Mouse (Mus musculus) granulocyte monocyte progenitor cell, adult 5-6 weeks (primary cell): ENCODE data around the gene Uvrag. TPM values are rescaled to one million over a fixed set of nuclear protein-coding genes. Genes with fewer than 3 reads are reported as not detected.
"Not testable (repeated sequence)": the region's sequence is repeated elsewhere in the genome, so short reads cannot be mapped to it uniquely, and the experiment has no call there.

Experiments used
- ATAC-seq: replicated peaks from 2 replicates; pipeline ENCODE4 v1.8.0; 2016; ENCODE audit warnings: mild to moderate bottlenecking, moderate TSS enrichment, inconsistent platforms; ENCODE audit not compliant: poor library complexity, severe bottlenecking
- total RNA-seq, 2 experiments: library from RNA; stranded (forward) in 1 of 2; stranded (reverse) in 1 of 2; fragments of 200-712, 200-1000 nt in 1 of 2; fragments of >200 nt in 1 of 2; fragmentation: Nextera tagmentation in 1 of 2; gene quantifications; 2 replicates each; pipeline ENCODE4 v1.2.3; 2014 to 2017

Uvrag gene
- total RNA-seq, 2 experiments from 2014 or later: 31.0 to 38.7 TPM

DNA sequence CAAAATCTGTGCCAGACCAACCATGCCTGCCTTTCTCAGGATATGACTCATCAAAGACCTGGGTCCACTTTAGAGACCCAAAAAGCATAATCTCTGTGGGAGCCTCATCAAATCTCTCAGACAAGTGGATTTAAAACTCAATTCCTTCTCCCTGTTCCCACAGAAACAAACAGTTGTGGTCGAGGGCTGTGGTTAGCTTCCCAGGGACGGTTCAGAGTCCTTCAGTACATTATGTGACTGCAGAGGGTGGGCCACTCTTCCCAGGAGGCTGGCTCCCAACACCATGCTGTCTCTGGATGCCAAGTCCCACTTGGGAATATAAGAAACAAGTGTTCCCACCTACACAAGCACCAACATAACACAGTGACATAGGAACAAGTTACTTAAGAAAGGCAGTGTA is 75.0 kb downstream of the Uvrag start:
- ATAC-seq: no peak

DNA sequence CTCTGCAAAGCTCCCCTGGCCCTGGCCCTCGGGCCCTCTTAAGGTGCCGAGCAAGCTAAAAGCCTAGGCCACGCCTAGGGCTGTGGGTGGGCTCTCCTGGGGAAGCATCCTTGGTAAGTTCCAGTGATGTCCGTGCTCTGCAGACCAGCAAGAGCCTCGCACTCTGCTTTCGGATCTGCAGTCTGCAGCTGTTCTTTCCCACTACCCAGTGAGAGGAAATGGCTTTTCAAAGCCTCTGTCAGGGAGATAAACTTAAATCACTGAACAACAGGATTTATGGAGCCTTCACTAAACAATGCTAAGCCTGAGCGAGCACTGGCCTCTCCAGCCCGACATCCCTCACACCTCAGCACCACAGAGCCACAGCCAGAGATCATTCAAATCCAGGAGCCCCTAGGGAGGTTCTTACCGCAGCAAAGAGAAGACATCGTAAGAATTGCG is 75.5 kb downstream of the Uvrag start:
- ATAC-seq: no peak

DNA sequence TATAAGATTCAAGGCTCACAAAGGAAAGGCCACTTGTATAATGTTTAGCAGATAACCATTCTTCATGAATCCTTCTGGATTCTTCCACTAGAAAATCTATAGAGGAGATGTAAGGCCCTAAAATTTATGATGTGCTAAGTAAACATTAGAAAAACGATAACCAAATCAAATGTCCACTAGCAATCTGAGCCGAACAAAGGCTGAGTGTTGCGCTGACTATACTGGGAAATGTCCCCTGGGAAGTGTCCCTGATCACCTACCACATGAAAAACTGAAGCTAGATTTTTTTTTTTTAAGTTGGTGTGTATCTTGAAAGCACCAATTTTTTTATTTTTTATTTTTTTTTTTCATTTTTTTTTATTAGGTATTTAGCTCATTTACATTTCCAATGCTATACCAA is 76.1 kb downstream of the Uvrag start:
- no peak for ATAC-seq

DNA sequence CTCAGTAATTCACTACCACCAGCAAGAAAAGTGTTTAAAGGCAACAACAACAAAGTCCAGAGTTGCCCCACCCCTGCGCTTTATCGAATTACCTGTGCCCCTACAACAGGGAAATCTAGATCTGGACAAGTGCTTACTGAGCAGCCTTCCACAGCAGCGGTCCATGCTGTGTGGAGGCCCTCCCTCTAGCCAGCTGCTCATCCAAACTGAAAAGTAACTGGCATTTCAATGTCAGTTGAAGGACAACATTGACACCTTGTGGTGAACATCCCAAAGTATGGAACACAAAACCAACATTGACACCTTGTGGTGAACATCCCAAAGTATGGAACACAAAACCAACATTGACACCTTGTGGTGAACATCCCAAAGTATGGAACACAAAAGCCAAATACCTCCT is 78.7 kb downstream of the Uvrag start:
- ATAC-seq: not testable (repeated sequence)

DNA sequence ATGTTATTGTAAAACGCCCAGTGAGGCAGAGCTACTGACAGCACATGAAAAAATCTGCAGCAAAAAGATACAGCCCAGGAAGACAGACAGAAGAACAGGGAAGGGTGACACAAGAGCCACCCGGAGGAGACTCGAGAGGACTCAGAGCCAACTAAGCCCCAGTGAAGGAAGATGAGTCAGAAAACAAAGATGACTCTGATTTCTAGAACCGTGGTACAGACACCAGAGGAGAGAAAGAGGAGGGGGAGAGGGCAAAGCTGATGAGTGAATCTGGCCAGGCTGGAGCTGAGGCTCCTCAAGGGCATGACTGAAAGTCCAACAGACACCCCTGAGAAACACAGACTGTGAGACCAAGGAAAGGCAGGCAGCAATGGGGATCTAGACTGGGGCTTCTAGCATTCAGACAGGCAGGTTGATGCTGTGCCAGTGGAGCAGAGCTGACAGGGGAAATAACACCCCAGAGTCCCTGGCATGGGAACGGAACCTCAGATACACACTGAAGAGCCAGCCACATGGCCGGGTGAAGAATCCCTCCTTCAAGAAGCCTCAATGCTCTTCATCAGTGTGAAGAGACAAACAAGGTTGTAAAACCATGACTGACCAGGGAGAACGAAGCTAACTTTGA is 79.8 kb downstream of the Uvrag start:
- no peak for ATAC-seq

DNA sequence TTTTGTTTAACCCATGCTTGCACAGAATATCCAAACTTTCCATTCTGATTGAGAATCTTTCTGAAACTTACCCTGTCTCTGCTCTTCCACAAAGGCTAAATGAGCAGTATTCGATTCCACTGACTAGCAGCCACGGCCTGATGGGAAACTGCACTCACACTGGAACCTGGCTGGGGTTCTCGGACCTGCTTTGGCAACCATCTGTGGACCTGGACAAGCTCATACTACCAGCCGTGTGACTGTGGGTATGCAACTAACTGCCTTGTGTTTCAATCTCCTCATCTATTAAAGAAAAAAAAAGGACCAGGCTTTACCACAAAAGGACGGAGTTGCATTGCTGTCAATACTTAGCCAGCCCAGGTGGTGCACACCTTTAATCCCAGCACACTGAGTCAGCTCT is 80.5 kb downstream of the Uvrag start:
- no peak for ATAC-seq

DNA sequence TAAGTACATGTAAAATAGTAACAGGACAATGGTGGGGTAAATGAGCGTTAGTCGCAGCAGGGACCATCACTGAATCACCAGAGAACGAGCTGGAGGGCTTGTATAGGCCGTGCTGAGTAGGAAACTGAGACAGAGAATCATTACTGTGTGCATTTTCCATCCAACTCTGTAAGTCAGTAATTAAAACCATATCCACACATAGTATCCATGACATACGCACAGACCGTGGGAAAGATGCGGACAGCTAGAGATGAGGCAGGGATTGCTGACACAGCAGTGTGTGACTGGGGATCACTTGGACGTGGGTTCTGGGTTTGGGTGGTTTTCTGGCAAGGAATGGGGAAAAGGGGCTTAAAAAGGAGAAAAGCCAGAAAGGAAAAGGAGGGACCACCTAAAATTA is 81.0 kb downstream of the Uvrag start:
- ATAC-seq: no peak

DNA sequence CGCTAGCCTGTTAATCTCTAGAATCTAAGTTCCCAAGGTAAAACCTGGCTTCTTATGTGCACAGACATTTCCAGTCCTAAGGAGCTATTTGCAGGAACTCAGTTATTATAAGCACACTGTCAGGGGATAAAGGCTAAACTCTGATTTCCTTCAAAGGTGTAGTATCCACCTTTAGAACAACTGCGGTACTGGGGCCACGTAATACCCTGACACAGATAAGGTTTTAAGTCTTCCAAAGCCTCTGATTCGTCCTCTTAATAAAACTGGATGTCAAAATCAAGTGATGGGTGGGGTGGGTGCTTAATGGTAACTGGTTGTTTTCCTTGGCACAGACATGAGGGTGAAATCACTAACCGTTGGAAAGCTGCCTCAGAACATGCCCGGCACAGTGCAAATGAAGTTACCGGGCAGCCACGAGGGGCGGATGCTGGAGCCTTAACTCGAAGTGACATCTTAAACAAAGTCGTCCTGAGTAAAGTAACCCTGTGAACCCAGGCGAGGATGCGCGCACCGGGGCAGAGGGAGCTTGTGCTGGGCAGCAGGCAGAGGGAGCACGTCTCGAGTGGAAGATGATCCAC is 83.8 kb downstream of the Uvrag start:
- no peak for ATAC-seq

DNA sequence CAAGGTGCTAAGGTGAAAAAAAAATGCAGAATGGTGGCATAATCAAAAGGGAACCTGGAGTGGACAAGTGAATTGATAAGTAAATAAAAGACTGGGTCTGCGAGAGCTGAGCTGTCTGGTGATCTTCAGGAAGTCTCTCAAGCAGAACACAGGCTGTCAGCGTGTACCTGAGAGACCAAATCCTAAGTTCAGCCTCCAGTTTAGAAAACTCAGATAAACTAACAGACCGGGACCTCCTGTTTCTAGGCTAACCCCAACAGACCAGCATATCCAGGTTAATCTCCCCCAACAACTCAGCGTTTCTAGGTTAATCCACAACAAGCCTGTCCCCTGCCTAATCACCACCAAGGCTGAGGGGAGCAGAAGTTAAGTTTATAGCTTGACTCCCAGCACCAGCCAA is 87.3 kb downstream of the Uvrag start:
- ATAC-seq: no peak

DNA sequence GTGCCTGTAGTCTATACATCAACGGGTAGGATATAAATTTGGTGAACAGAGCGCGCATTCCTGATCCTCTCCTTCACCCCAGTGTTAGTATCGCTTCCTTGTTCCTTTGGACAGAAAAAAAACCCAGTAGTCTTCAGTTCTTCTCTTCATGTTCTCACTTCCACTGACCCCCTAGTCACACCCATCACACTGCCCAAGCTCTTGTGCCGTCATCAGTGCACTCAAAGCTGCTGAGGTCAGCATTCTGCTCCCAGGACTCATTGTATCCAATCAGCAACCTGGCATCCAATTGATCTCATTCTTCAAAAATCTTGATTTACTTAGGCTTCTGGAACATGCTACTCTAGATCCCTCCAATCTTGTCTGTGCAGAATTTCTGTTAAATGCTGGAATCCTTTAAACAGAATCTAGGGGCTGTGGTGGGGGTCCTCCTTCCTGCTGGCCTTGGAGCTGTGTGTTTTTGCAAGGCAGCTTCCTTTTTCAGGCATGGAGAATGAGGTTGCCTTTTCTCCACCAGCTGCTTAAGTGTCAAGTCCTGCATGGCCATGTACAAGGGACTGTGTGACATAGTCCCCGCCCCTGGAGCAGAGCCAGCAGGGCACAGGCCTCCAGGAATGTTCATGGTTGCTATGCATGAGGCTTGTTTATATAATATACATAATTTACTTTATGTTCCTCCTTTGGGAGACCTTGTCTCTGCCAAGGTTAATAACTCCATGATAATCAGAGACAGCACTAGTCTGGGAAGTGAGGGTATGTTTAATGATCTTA is 88.3 kb downstream of the Uvrag start:
- peak; percentile 67 for ATAC-seq

DNA sequence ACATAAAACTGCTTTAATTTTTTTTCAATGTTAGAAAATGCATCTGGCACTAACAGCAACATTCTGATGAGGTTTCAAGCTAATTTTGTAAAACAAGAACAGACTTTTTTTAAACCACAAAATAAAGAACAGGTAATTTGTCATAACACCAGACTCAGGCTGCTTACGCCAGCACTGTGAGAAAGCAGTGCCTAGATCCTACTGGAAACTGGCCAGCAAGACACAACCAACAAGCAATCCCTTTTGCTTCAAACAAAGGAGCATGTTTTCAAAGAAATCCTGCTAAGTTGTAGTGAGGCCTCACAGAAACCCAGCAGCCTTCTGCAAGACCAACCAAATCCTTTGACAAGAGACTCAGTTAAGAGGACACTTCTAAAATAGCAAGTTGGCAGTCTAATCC is 90.1 kb downstream of the Uvrag start:
- ATAC-seq: no peak

DNA sequence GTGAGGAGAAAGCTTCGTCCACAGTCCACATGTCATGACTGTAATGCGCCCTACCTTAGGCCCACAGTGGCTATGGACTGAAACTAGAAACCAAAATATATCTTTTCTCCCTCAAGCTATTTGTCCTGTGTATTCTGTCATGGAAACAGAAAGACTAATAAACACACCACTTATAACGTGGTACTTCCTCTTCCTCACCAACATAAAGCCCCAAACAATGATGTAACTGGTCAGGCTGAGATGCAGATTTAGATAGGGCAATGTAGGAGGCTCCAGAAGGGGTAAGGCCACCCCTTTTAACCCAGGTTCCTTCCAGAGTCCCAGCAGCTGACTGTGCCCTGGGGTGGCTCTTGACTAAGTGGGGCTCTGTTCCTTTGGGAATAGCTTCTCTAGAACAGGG is 91.0 kb downstream of the Uvrag start:
- peak; percentile 92 for ATAC-seq

DNA sequence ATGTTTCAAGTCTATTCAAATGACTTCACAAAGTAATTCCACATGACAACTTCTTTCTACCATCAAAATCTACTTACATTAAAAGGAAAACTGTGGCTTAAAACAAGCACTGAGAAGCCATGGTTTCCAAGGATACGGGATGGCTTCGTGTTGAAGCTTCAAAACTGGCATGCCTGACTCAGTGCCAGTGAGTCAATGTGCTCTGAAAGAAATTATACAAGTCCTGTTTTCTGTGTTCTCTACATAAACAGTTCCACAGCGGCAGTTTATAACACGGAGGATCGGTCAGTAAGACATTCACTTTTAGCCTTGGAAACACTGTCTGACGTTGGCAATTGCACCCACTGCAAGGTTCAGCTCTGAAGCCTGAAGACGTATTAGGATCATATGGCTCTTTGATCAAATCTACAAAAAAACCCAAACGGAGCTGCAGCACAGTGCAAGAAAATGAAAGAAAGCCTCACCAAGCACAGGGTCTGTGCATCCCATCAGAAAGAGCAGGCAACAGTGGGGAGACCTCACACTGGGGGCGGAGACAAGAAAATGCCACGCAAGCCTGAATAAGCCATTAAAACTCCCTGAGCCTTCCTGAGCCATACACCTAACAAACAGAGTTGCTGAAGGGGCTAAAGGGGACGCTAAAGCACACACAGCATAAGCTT is 94.3 kb downstream of the Uvrag start:
- no peak for ATAC-seq

DNA sequence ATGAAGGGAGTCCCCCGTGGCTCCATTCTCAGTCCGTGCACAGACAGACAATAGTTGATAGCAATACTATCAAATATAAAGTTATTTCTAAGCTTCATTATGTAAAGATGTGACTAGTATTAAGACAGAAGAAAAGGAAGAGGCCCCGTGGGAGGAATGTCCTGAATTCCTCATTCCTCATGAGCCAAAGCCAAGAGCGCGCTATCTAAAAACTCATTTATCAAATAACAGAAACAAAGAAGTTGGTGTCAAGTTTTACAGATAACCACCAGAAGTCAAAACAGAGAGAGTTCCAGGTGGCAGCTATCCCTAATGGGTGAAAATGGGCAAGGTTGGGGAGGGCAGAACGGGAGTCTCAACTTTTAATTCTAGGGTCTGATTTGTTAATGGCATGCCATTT is 95.4 kb downstream of the Uvrag start:
- ATAC-seq: no peak

DNA sequence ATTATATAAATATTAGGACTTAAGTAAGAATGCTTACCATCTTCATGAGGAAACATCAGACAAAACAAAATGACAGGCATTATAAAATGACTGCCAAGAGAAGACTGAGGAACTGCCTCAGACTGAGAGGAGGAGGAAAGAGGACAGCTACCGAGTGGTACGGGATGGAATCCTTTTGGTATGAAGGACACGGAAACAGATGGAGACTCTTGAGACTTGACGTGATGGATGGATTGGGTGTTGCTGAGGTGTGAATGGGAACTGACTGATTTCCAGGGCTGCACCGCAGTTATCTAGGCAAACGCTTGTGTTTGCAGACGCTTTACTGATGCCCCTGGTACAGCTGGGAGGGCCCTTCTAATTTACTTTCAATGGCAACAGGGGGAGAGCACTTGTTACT is 97.0 kb downstream of the Uvrag start:
- no peak for ATAC-seq

DNA sequence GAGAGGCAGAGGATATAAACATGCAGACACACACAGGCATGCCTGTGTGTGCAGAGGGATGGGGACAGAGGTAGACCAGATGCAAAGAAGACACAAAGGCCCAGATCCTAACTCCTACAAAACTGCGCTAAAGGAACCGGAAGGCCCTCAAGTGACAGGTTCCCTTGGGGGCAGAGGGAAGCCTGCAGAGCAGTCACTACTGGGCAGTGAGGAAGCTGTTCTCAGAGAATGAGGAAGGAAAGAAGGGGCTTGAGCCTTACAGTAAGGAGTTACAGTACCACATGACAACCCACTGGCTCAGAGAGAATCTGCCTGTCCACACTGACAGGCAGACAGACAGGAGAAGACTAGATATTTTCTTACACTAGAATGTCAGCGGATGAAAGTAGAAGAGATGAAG is 97.6 kb downstream of the Uvrag start:
- peak; percentile 95 for ATAC-seq

DNA sequence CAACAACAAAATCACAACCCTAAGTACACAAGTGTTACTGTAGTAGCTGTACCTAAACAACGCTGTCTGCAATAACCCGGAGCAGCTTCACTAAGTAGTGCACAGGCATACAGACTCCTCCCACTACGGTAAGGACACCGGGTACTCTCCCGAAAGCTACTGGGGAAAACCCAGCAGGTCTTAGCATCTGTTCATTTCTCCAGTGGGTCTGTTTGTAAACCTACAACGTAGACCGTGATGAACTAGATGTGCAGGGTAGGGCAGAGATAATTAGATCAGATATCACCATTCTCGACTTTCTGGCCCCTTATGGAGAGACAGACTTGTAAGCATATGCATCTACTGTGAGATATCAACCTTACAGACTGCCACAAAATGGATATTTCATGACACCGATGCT is 99.1 kb downstream of the Uvrag start:
- ATAC-seq: no peak

DNA sequence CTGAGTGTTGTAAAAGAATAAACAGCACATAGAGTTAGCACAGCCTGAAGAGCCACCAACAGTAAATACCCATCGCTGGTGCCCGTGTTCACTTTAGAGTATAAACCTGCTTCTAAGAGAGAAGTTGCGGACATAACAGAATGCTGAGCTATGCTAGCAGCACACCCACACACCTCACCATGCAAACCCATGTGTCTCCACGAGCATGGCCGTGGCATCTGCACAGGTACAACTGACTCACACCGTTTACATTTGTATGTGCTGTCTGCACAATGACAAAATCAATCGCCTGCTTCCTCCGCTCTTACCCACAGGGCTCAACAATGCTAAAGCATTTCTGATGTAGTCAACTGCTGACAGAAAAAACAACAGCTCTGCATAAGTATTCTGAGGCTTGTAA is 101.0 kb downstream of the Uvrag start:
- ATAC-seq: no peak

DNA sequence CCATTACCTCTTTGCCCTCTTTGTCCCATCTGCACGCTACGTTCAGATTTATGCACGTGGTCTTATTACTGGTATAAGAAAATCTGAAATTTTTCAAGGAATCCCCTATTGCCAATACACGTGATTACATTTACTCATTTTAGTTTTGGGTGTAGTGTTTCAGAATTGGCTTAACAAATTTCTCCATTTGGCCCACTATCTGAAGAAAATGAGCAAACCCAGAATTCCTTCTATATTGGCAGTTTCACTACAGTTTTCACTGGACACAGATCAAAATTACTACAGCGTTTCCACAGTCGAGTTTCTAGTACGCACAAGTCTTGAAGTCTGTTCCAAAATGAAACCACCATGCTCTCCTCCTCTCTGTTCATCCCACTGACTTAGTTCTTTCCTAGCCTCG is 104.7 kb downstream of the Uvrag start:
- ATAC-seq: no peak

DNA sequence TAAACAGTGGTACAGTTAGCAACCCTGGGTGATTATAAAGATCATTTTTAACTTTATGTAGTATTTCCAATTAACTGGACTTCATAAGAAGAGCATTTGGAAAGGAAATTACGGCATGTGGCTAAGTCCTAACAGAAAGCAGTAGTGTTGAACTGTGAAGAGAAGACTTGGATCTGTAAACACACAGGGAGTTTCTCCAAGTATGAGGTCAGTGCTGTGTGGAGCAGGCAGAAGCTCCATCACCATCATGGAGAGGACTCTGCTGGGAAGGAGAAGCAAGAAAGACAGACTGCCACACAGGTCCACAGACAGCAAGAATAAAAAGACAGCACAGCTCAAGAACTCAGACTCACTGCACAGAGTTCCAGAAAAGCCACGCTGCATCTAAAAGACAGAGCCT is 106.0 kb downstream of the Uvrag start:
- ATAC-seq: no peak

DNA sequence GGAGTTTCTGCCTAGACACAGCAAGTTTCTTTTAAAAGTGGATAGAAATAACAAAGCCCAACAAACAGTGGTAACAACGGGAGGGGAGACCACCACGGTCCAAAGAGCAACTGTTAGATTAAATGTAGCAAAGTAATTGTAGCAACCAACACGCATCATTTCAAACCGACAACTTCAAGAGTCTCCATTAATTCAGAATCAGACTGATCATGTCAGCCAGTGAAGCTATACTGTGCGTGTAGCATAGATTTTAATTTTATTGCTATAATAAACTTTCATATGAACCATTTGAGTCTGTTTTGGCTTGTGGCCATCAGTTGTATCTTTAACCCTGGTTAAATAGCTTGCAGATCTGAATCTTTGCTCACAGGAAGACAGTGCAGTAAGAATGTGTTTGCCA is 107.1 kb downstream of the Uvrag start:
- no peak for ATAC-seq
